Mouse (Mus musculus) forebrain, embryonic 11.5 days (tissue): ENCODE results near the gene Tube1. TPM values are rescaled to one million over a fixed set of nuclear protein-coding genes. Genes with fewer than 3 reads are reported as not detected.
"Not testable (repeated sequence)": the region's sequence is repeated elsewhere in the genome, so short reads cannot be mapped to it uniquely, and the experiment has no call there.

Experiments used
- ATAC-seq: fragments of 200-750 bp; cut with Nextera tagmentation; replicated peaks from 2 replicates; pipeline ENCODE4 v1.8.0; 2017; ENCODE audit warnings: moderate TSS enrichment; ENCODE audit not compliant: low FRiP score
- DNase-seq: peaks from one replicate; pipeline ENCODE4 v3.0.0-alpha.2; 2017; ENCODE audit warnings: low spot score
- H3K27ac ChIP-seq: fragments of 300-500 bp; sonication (generic); 2 replicates; pipeline ENCODE4 v1.5.1; 2014; ENCODE audit warnings: low read depth, low read length
- H3K27me3 ChIP-seq: fragments of 300-500 bp; sonication (generic); 2 replicates; pipeline ENCODE4 v1.6.1; 2014; ENCODE audit warnings: mild to moderate bottlenecking, low read length, mixed read lengths; ENCODE audit not compliant: control insufficient read depth, insufficient read depth
- H3K36me3 ChIP-seq: fragments of 300-500 bp; sonication (generic); 2 replicates; pipeline ENCODE4 v1.6.1; 2014; ENCODE audit warnings: mild to moderate bottlenecking, low read length, moderate library complexity, mixed read lengths; ENCODE audit not compliant: control insufficient read depth, insufficient read depth
- H3K4me1 ChIP-seq: fragments of 300-500 bp; sonication (generic); replicated peaks from 2 replicates; pipeline ENCODE4 v1.6.1; 2014; ENCODE audit warnings: low read length, mixed read lengths; ENCODE audit not compliant: control insufficient read depth, insufficient read depth
- H3K4me2 ChIP-seq: fragments of 300-500 bp; sonication (generic); 2 replicates; pipeline ENCODE4 v1.6.1; 2014; ENCODE audit warnings: low read depth, mild to moderate bottlenecking, low read length, moderate library complexity, mixed read lengths; ENCODE audit not compliant: severe bottlenecking
- H3K4me3 ChIP-seq: fragments of 300-500 bp; sonication (generic); 2 replicates; pipeline ENCODE4 v1.5.1; 2014; ENCODE audit warnings: low read depth, low read length
- H3K9ac ChIP-seq: fragments of 300-500 bp; sonication (generic); 2 replicates; pipeline ENCODE4 v1.6.1; 2014; ENCODE audit warnings: low read length
- H3K9me3 ChIP-seq: fragments of 300-500 bp; sonication (generic); 2 replicates; pipeline ENCODE4 v1.6.1; 2016; ENCODE audit warnings: low read length, mixed read lengths; ENCODE audit not compliant: control insufficient read depth
- WGBS: fragments of 180-500 bp; shearing (Covaris S2); extraction: QIAGEN DNeasy Blood & Tissue Kit; methylation state at CpG from one replicate; pipeline ENCODE4 v1.1.7; 2014; 5-methylcytosine and 5-hydroxymethylcytosine counted together
- polyA plus RNA-seq: library from polyadenylated mRNA; unstranded; fragments of >200 nt; fragmentation: Nextera tagmentation; extraction: Ambion mirVana; gene quantifications from 2 replicates; pipeline ENCODE4 v1.2.1, GENCODE M21; 2014

The Tube1 gene
- polyA plus RNA-seq, 1 experiment from 2014 or later, result 25.4 TPM

DNA sequence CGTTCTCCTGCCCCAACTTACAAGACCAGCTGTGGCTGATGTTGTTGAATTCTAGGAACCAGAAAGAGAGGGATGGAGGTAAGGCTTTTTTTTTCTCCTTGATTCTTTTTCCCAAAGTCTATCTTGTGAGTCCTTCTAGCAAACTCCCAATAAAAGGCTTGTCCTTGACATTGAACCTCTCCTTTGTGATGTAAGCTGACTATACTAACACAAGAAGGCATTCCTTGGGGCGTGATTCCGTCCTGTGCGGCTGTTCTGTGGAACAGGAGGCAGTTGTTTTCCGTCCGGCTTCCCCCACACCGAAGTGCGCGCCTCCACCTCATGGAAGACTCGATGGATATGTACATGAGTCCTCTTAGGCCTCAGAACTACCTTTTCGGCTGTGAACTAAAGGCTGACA is 64.4 kb downstream of the Tube1 start:
- not testable (repeated sequence) for H3K4me3 ChIP-seq

More for the DNA sequence above, 64.4 kb downstream of the Tube1 start:
- not testable (repeated sequence) for H3K9me3 ChIP-seq, ATAC-seq, H3K27me3 ChIP-seq, H3K4me2 ChIP-seq, H3K9ac ChIP-seq, H3K36me3 ChIP-seq, H3K27ac ChIP-seq, DNase-seq, H3K4me1 ChIP-seq
- WGBS, result 93% methylated on average over 11 of the region's 11 CpGs

Other genes with a start within 250 kb of the Tube1 start
- gene Lama4, start 168.5 kb upstream of the Tube1 start, polyA plus RNA-seq, result 13.9 and 16.5 TPM in 2 replicates
- 12.5 and 13.3 TPM in 2 replicates for gene Fam229b, start 62 bp upstream of the Tube1 start, polyA plus RNA-seq
- 0.27 and 0.31 TPM in 2 replicates for gene Ccn6, start 29.8 kb downstream of the Tube1 start, polyA plus RNA-seq
- gene Fyn, start 234.9 kb downstream of the Tube1 start, polyA plus RNA-seq, result 42.7 and 44.6 TPM in 2 replicates